Mouse (Mus musculus): Measurements from ENCODE around the gene Peak1.

GRCm38 (mm10) chr9:56368814-56369213, 49.1 kb downstream of the Peak1 start:
- TF ChIP-seq CTCF (IDR thresholded peaks at IDR 0.05; ENCODE audit: borderline replicate concordance, extremely low read depth, insufficient read depth, insufficient read length), result no peak
- TF ChIP-seq POLR2A (IDR thresholded peaks at IDR 0.05; ENCODE audit: borderline replicate concordance, extremely low read depth, insufficient read depth, insufficient read length, poor library complexity, severe bottlenecking), result no peak

Data from brain, embryonic 14.5 days (tissue).